Mouse (Mus musculus) MEL (cell line): ENCODE results near the gene Pygo2. TPM values are rescaled to one million over a fixed set of nuclear protein-coding genes. Genes with fewer than 3 reads are reported as not detected.

Experiments
- DNase-seq: peaks from one replicate; pipeline ENCODE4 v3.0.0; 2011; ENCODE audit warnings: low read depth, low spot score
- H3K27ac ChIP-seq: 2 replicates; pipeline ENCODE4 v1.5.1; 2012; ENCODE audit warnings: low read depth, mild to moderate bottlenecking, control low read depth, low read length, moderate library complexity; ENCODE audit not compliant: control insufficient read depth
- H3K27me3 ChIP-seq, 2 experiments: fragments of 150-350 bp in 1 of 2; sonication (generic) in 1 of 2; 2 replicates each; pipeline ENCODE4 v1.6.1; 2012; ENCODE audit warnings: low read length in 2 of 2, mild to moderate bottlenecking in 2 of 2, improper control_type of control experiment in 1 of 2, moderate library complexity in 1 of 2; ENCODE audit not compliant: insufficient read depth in 2 of 2, control insufficient read depth in 1 of 2
- H3K36me3 ChIP-seq, 2 experiments: 2 replicates each; pipeline ENCODE4 v1.6.1; 2012 to 2014; ENCODE audit warnings: low read length in 2 of 2, improper control_type of control experiment in 1 of 2, inconsistent platforms in 1 of 2, mild to moderate bottlenecking in 1 of 2; ENCODE audit not compliant: insufficient read depth in 2 of 2, control insufficient read depth in 1 of 2
- H3K4me1 ChIP-seq, 2 experiments: fragments of 150-350 bp in 1 of 2; sonication (generic) in 1 of 2; 2 replicates each; pipeline ENCODE4 v1.6.1; 2012; ENCODE audit warnings: low read length in 2 of 2, improper control_type of control experiment in 1 of 2, mild to moderate bottlenecking in 1 of 2; ENCODE audit not compliant: insufficient read depth in 2 of 2, control insufficient read depth in 1 of 2
- H3K4me3 ChIP-seq, 2 experiments: fragments of 150-350 bp in 1 of 2; sonication (generic) in 1 of 2; 2 replicates each; pipeline ENCODE4 v1.5.1; 2012; ENCODE audit warnings: low read depth in 2 of 2, low read length in 2 of 2, mild to moderate bottlenecking in 2 of 2, moderate library complexity in 2 of 2, control low read depth in 1 of 2, improper control_type of control experiment in 1 of 2; ENCODE audit not compliant: control insufficient read depth in 1 of 2, insufficient read depth in 1 of 2
- H3K79me2 ChIP-seq: 2 replicates; pipeline ENCODE4 v1.6.1; 2012; ENCODE audit warnings: mild to moderate bottlenecking, low read length, moderate library complexity; ENCODE audit not compliant: control insufficient read depth, poor library complexity, insufficient read depth
- H3K9ac ChIP-seq: 2 replicates; pipeline ENCODE4 v1.6.1; 2012; ENCODE audit warnings: low read depth, mild to moderate bottlenecking, control low read depth, low read length, moderate library complexity; ENCODE audit not compliant: control insufficient read depth, poor library complexity, severe bottlenecking
- H3K9me3 ChIP-seq: fragments of 150-350 bp; sonication (generic); replicated peaks from 2 replicates; pipeline ENCODE4 v1.6.1; 2012; ENCODE audit warnings: mild to moderate bottlenecking, low read length, improper control_type of control experiment, moderate library complexity; ENCODE audit not compliant: insufficient read depth
- BHLHE40 ChIP-seq: IDR thresholded peaks from 2 replicates; pipeline ENCODE4 v1.6.1; 2012; ENCODE audit warnings: low read depth, mild to moderate bottlenecking, inconsistent platforms, low read length, improper control_type of control experiment, borderline replicate concordance
- CHD1 ChIP-seq: IDR thresholded peaks from 2 replicates; pipeline ENCODE4 v1.6.1; 2012; ENCODE audit warnings: low read depth, mild to moderate bottlenecking, inconsistent platforms, low read length, improper control_type of control experiment
- CTCF ChIP-seq, 3 experiments: IDR thresholded peaks in 2 of 3; conservative IDR thresholded peaks in 1 of 3; 2 replicates each; pipeline ENCODE4 v1.5.1; 2011 to 2012; ENCODE audit warnings: low read length in 3 of 3, low read depth in 2 of 3, mild to moderate bottlenecking in 2 of 3, improper control_type of control experiment in 1 of 3, inconsistent platforms in 1 of 3, mixed read lengths in 1 of 3, moderate library complexity in 1 of 3; ENCODE audit not compliant: control insufficient read depth in 1 of 3, insufficient read depth in 1 of 3, poor library complexity in 1 of 3, severe bottlenecking in 1 of 3
- E2F4 ChIP-seq: IDR thresholded peaks from 2 replicates; pipeline ENCODE4 v1.6.1; 2011; ENCODE audit warnings: low read depth, low read length, improper control_type of control experiment, borderline replicate concordance
- ELF1 ChIP-seq: IDR thresholded peaks from 2 replicates; pipeline ENCODE4 v1.6.1; 2014; ENCODE audit warnings: low read depth, mild to moderate bottlenecking, inconsistent platforms, low read length, improper control_type of control experiment, moderate library complexity
- EP300 ChIP-seq, 2 experiments: IDR thresholded peaks; 2 replicates each; pipeline ENCODE4 v1.6.1; 2011; ENCODE audit warnings: improper control_type of control experiment in 2 of 2, low read length in 2 of 2, low read depth in 1 of 2, mild to moderate bottlenecking in 1 of 2
- ETS1 ChIP-seq: IDR thresholded peaks from 2 replicates; pipeline ENCODE4 v1.6.1; 2012; ENCODE audit warnings: low read depth, mild to moderate bottlenecking, inconsistent platforms, low read length, improper control_type of control experiment, moderate library complexity
- MAZ ChIP-seq: IDR thresholded peaks from 2 replicates; pipeline ENCODE4 v1.6.1; 2012; ENCODE audit warnings: low read depth, mild to moderate bottlenecking, inconsistent platforms, low read length, improper control_type of control experiment
- NRF1 ChIP-seq: IDR thresholded peaks from 2 replicates; pipeline ENCODE4 v1.6.1; 2014; ENCODE audit warnings: low read depth, mild to moderate bottlenecking, inconsistent platforms, low read length, improper control_type of control experiment, moderate library complexity; ENCODE audit not compliant: poor library complexity, insufficient read depth, severe bottlenecking
- POLR2AphosphoS2 ChIP-seq: IDR thresholded peaks from 2 replicates; pipeline ENCODE4 v1.6.1; 2011; ENCODE audit warnings: low read length, improper control_type of control experiment
- RAD21 ChIP-seq: IDR thresholded peaks from 2 replicates; pipeline ENCODE4 v1.6.1; 2011; ENCODE audit warnings: mild to moderate bottlenecking, low read depth, low read length, improper control_type of control experiment
- RCOR1 ChIP-seq: IDR thresholded peaks from 2 replicates; pipeline ENCODE4 v1.6.1; 2012; ENCODE audit warnings: low read depth, mild to moderate bottlenecking, inconsistent platforms, low read length, improper control_type of control experiment
- SMC3 ChIP-seq: IDR thresholded peaks from 2 replicates; pipeline ENCODE4 v1.6.1; 2011; ENCODE audit warnings: low read depth, low read length, improper control_type of control experiment
- TAL1 ChIP-seq: IDR thresholded peaks from 2 replicates; pipeline ENCODE4 v1.6.1; 2012; ENCODE audit warnings: mild to moderate bottlenecking, inconsistent platforms, low read length, moderate library complexity, mixed read lengths
- TBP ChIP-seq: IDR thresholded peaks from 2 replicates; pipeline ENCODE4 v1.8.0; 2011; ENCODE audit warnings: low read depth, low read length, improper control_type of control experiment
- TCF12 ChIP-seq: IDR thresholded peaks from 2 replicates; pipeline ENCODE4 v1.6.1; 2014; ENCODE audit warnings: low read depth, mild to moderate bottlenecking, inconsistent platforms, low read length, improper control_type of control experiment, moderate library complexity
- USF1 ChIP-seq: IDR thresholded peaks from 2 replicates; pipeline ENCODE4 v1.6.1; 2014; ENCODE audit warnings: low read depth, mild to moderate bottlenecking, inconsistent platforms, low read length, improper control_type of control experiment, moderate library complexity
- USF2 ChIP-seq, 2 experiments: IDR thresholded peaks; 2 replicates each; pipeline ENCODE4 v1.6.1; 2011 to 2012; ENCODE audit warnings: improper control_type of control experiment in 2 of 2, low read length in 2 of 2, borderline replicate concordance in 1 of 2, inconsistent platforms in 1 of 2, low read depth in 1 of 2, mild to moderate bottlenecking in 1 of 2; ENCODE audit not compliant: insufficient read depth in 1 of 2
- ZC3H11A ChIP-seq: IDR thresholded peaks from 2 replicates; pipeline ENCODE4 v1.6.1; 2012; ENCODE audit warnings: low read depth, mild to moderate bottlenecking, inconsistent platforms, low read length, improper control_type of control experiment
- ZMIZ1 ChIP-seq: IDR thresholded peaks from 2 replicates; pipeline ENCODE4 v1.6.1; 2012; ENCODE audit warnings: low read depth, mild to moderate bottlenecking, inconsistent platforms, low read length, improper control_type of control experiment, moderate library complexity
- polyA plus RNA-seq, 2 experiments: library from polyadenylated mRNA; stranded (reverse) in 1 of 2; unstranded in 1 of 2; fragments of >175 nt in 1 of 2; fragments of >200 nt in 1 of 2; gene quantifications; 2 replicates each; pipeline versions ENCODE4 v1.2.1 to v1.2.4; 2012; ENCODE audit warnings: low replicate concordance in 2 of 2, low read depth in 1 of 2; ENCODE audit not compliant: insufficient read length in 2 of 2, insufficient read depth in 1 of 2, missing spikeins in 1 of 2
- total RNA-seq: library from RNA; depleted of rRNA; stranded (reverse); fragments of 300-350 nt; gene quantifications from 2 replicates; pipeline ENCODE4 v1.2.3, GENCODE M21; 2012

The Pygo2 gene
- total and polyA plus RNA-seq, 3 experiments: 50.3 to 61.1 TPM; not detected in 1

GRCm38 (mm10) chr3:89432606-89433005 is 2.6 kb downstream of the Pygo2 start:
- DNase-seq: no peak
- peaks cover 0 to 17% of the 10 kb centered on the region in 2 experiments; a peak in 2 of 4 replicates for H3K36me3 ChIP-seq
- no peak overlapping the region for H3K4me3 ChIP-seq
- no peak overlapping the region for H3K27ac ChIP-seq
- H3K9ac ChIP-seq: no peak overlapping the region
- TF ChIP-seq POLR2AphosphoS2 (no peak), RAD21 (no peak), NRF1 (no peak), CTCF (IDR thresholded peaks at IDR 0.05 in 2 of 3, conservative IDR thresholded peaks at IDR 0.05 in 1 of 3; ENCODE audit: control insufficient read depth in 1 of 3, insufficient read depth in 1 of 3, low read depth in 2 of 3, low read length in 3 of 3, poor library complexity in 1 of 3, severe bottlenecking in 1 of 3) (no peak), E2F4 (no peak), ETS1 (no peak), TBP (no peak), SMC3 (no peak), ELF1 (no peak), TAL1 (no peak), MAZ (no peak), TCF12 (no peak), ZC3H11A (no peak), ZMIZ1 (no peak), BHLHE40 (no peak), USF1 (no peak), EP300 (IDR thresholded peaks at IDR 0.05; ENCODE audit: low read depth in 1 of 2, low read length in 2 of 2) (no peak), CHD1 (no peak), RCOR1 (no peak), USF2 (IDR thresholded peaks at IDR 0.05; ENCODE audit: borderline replicate concordance in 1 of 2, insufficient read depth in 1 of 2, low read depth in 1 of 2, low read length in 2 of 2) (no peak)
- no peaks in the 10 kb centered on the region for H3K9me3 ChIP-seq
- peaks cover 6 to 16% of the 10 kb centered on the region in 2 experiments for H3K4me1 ChIP-seq
- H3K79me2 ChIP-seq: peaks cover 14% of the 10 kb centered on the region
- no peaks in the 10 kb centered on the region for H3K27me3 ChIP-seq

DNA sequence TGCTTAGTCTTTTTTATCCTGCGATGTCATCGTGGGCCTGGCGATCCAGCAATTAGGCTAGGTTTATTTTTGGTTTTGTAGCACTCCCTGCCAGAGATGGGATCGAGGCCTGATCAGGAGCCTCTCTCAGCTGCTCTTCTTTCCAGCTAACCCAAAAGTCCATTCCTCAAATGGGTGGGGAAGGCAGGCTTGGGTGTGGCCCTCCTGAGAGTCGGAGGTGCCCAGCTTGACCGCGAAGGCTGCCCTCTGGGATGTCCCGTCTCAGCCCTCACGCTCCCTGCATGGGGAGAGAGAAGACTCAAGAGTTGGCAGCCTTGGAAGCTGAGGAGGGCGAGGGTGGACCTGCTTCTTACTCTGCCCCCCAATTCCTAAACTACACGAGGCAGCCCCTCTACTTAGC is 4.5 kb downstream of the Pygo2 start:
- Histone ChIP-seq H3K27me3 (no peaks in the 10 kb centered on the region), H3K27ac (no peak overlapping the region), H3K9ac (no peak overlapping the region), H3K4me1 (peaks cover 6 to 16% of the 10 kb centered on the region in 2 experiments), H3K79me2 (peaks cover 14% of the 10 kb centered on the region), H3K36me3 (peaks cover 0 to 17% of the 10 kb centered on the region in 2 experiments; a peak in 2 of 4 replicates), H3K9me3 (no peaks in the 10 kb centered on the region), H3K4me3 (no peak overlapping the region)
- no peak for DNase-seq
- TF ChIP-seq EP300 (IDR thresholded peaks at IDR 0.05; ENCODE audit: low read depth in 1 of 2, low read length in 2 of 2): no peak
